Mouse (Mus musculus): ENCODE results near the gene Flvcr2.
A peak's percentile ranks its signal among the peaks of the same experiment; 100 is the strongest.

DNA sequence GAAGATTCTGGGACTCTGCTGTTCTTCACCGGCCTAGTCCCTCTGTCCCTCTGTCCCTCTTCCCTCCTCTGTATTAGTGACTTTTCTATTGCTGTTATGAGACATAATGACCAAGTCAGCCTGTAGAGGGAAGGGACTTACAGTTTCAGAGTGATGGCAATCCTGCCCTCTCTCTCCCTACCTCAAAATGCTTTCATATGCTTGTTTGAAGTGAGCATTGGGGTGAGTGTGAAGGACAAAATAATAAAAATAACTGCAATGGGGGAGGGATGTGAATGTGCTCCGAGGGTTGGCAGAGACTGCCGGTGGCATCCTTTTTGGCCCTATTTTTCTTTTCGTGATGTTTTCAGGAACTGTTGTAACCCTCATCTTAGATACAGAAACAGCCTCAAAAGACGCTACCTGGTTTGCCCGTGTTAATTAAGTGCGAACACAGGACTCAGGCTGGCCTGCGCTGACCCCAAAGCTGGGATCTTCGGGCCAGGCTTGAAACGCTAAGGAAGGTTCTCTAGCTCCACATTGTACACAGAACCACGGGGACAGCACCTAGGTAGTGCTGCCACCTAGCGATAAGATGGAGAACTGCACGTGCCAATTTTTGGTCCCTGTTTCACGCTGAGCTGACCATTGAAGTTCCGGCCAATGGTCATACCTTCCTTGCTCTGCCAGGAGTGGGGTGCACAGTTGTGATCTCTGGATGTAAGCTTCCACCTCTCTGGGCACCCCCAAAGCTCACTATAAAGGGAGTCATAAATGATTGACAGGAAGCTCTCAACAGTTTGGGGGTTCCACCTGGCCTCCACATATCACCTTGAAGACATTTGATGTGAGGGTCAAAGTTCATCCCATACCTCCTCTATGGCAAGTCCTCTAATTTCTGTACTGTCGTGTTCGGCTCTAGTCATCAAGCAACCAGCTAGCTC, 17.1 kb upstream of the Flvcr2 start:
- TF ChIP-seq EP300 (optimal IDR thresholded peaks at IDR 0.05) (no peak), CTCF (IDR thresholded peaks at IDR 0.05; ENCODE audit: low read depth) (peak; percentile 97)

Data from stomach, postnatal 0 days (tissue).